Mouse (Mus musculus): ENCODE results near the gene Fkbp6. TPM values are rescaled to one million over a fixed set of nuclear protein-coding genes. Genes with fewer than 3 reads are reported as not detected.

Gene Fkbp6
- polyA plus RNA-seq, 1 experiment from 2014 or later, result not detected

DNA sequence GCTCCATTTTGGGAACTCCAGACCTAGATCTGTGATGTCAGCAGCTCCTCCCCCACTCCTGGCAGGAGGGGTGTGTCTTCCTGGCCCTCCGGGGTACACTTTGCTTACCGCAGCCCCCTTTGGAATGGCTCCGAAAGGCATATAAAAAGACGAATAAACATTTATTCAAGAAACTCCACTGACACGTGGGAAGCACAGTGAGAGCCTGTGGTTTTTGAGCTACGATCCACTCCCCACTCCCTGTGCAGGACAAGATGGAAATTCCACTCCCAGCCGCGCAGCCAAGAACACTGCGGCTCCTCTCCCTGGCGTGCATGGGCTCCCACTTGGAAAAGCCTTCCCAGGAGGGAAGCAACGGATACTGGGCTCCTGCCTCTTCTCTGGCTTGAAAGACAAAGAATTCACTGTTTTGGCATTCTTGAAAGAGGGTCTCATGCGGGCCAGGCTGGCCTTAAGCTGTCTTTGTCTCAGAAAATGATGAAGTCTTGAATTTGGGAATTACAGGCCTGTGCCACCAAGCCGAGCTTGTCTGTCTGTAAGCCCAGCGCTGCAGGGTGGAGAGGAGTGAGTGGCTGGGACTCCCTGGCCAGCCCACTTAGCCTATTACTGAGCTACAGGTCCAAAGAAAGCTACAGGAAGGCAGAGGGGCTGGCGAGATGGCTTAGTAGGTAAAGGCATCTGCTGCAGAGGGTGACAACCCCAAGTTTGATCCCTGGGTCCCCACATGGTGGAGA, 75.0 kb downstream of the Fkbp6 start:
- no peak for ATAC-seq (replicated peaks; ENCODE audit: low FRiP score, low read depth)
- peak; percentile 36 for DNase-seq (ENCODE audit: low spot score)
- 24% methylated on average over 15 of the region's 15 CpGs for WGBS
- 0 out of 2 replicates have a peak overlapping the region, but pooled peaks have one; percentile 4 for H3K4me3 ChIP-seq (replicated peaks; ENCODE audit: low read depth, low read length)
- no peak overlapping the region for H3K27ac ChIP-seq
- TF ChIP-seq CTCF (IDR thresholded peaks at IDR 0.05; ENCODE audit: low read depth), result no peak
- H3K27me3 ChIP-seq (ENCODE audit: insufficient read depth, low read length), result no peaks in the 10 kb centered on the region
- H3K4me1 ChIP-seq (replicated peaks; ENCODE audit: insufficient read depth, low read length), result no peaks in the 10 kb centered on the region
- 0 out of 2 replicates have a peak overlapping the region, but pooled peaks have one; percentile 2 for H3K9ac ChIP-seq (ENCODE audit: low read depth, low read length)
- H3K9me3 ChIP-seq (replicated peaks; ENCODE audit: low read length), result no peaks in the 10 kb centered on the region
- H3K36me3 ChIP-seq (ENCODE audit: insufficient read depth, low read length), result no peaks in the 10 kb centered on the region
- H3K4me2 ChIP-seq (ENCODE audit: low read length), result peak overlapping the region; percentile 40

DNA sequence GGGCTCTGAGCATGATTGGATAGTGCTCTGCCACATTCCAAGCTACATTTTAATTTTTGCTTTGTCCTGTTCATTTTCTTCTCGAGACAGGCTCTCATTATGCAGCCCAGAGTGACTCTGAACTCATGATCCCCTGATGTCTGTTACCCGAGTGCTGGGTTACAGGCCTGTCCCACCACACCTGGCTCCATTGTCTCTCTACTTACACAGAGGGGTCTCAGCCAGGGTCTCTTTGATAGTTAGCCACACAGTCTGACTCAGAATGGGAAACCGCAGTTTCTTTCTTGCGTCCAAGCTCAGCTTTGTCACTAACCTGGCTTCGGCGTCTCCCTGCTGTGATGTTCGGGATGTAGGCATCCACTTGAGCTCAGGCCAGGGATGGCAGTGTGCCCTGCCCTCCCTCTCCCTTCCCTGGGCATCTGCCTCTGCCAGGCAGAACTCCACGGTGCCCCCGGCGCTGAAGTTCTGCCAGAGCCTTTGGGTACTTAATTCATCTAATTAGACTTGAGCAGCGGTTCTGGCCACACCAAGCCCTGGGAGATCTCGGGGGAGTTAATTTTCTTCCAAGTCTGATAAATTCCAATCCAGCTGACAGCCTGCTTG, 78.2 kb downstream of the Fkbp6 start:
- no peaks in the 10 kb centered on the region for H3K36me3 ChIP-seq (ENCODE audit: insufficient read depth, low read length)
- no peaks in the 10 kb centered on the region for H3K27me3 ChIP-seq (ENCODE audit: insufficient read depth, low read length)
- ATAC-seq (replicated peaks; ENCODE audit: low FRiP score, low read depth) (no peak), DNase-seq (ENCODE audit: low spot score) (no peak)
- H3K4me3 ChIP-seq (replicated peaks; ENCODE audit: low read depth, low read length), result no peak overlapping the region
- 72% methylated on average over 12 of the region's 12 CpGs for WGBS
- no peak overlapping the region for H3K9ac ChIP-seq (ENCODE audit: low read depth, low read length)
- no peak for TF ChIP-seq CTCF (IDR thresholded peaks at IDR 0.05; ENCODE audit: low read depth)
- H3K4me2 ChIP-seq (ENCODE audit: low read length), result no peak overlapping the region
- H3K27ac ChIP-seq, result no peak overlapping the region
- H3K4me1 ChIP-seq (replicated peaks; ENCODE audit: insufficient read depth, low read length), result no peaks in the 10 kb centered on the region
- H3K9me3 ChIP-seq (replicated peaks; ENCODE audit: low read length), result no peaks in the 10 kb centered on the region

GRCm38 (mm10) chr5:135270361-135270760, 79.5 kb downstream of the Fkbp6 start:
- no peak overlapping the region for H3K4me2 ChIP-seq (ENCODE audit: low read length)
- H3K9me3 ChIP-seq (replicated peaks; ENCODE audit: low read length), result no peaks in the 10 kb centered on the region
- 64% methylated on average over 4 of the region's 4 CpGs for WGBS
- H3K9ac ChIP-seq (ENCODE audit: low read depth, low read length), result no peak overlapping the region
- no peak overlapping the region for H3K27ac ChIP-seq
- H3K4me3 ChIP-seq (replicated peaks; ENCODE audit: low read depth, low read length), result no peak overlapping the region
- ATAC-seq (replicated peaks; ENCODE audit: low FRiP score, low read depth) (no peak), DNase-seq (ENCODE audit: low spot score) (no peak)
- H3K4me1 ChIP-seq (replicated peaks; ENCODE audit: insufficient read depth, low read length), result no peaks in the 10 kb centered on the region
- no peaks in the 10 kb centered on the region for H3K36me3 ChIP-seq (ENCODE audit: insufficient read depth, low read length)
- TF ChIP-seq CTCF (IDR thresholded peaks at IDR 0.05; ENCODE audit: low read depth), result no peak
- H3K27me3 ChIP-seq (ENCODE audit: insufficient read depth, low read length), result no peaks in the 10 kb centered on the region

- H3K4me2 ChIP-seq (ENCODE audit: low read length), result no peak overlapping the region
- H3K27ac ChIP-seq, result no peak overlapping the region
- no peak for ATAC-seq (replicated peaks; ENCODE audit: low FRiP score, low read depth)
- no peaks in the 10 kb centered on the region for H3K9me3 ChIP-seq (replicated peaks; ENCODE audit: low read length)
- 49% methylated on average over 8 of the region's 8 CpGs for WGBS
- no peak overlapping the region for H3K9ac ChIP-seq (ENCODE audit: low read depth, low read length)
- H3K27me3 ChIP-seq (ENCODE audit: insufficient read depth, low read length), result no peaks in the 10 kb centered on the region
- DNase-seq (ENCODE audit: low spot score), result peak; percentile 11
- H3K4me3 ChIP-seq (replicated peaks; ENCODE audit: low read depth, low read length), result no peak overlapping the region
- no peak for TF ChIP-seq CTCF (IDR thresholded peaks at IDR 0.05; ENCODE audit: low read depth)
- no peaks in the 10 kb centered on the region for H3K36me3 ChIP-seq (ENCODE audit: insufficient read depth, low read length)
- H3K4me1 ChIP-seq (replicated peaks; ENCODE audit: insufficient read depth, low read length), result no peaks in the 10 kb centered on the region
Measured at GRCm38 (mm10) chr5:135269451-135269850, 80.4 kb downstream of the Fkbp6 start.

DNA sequence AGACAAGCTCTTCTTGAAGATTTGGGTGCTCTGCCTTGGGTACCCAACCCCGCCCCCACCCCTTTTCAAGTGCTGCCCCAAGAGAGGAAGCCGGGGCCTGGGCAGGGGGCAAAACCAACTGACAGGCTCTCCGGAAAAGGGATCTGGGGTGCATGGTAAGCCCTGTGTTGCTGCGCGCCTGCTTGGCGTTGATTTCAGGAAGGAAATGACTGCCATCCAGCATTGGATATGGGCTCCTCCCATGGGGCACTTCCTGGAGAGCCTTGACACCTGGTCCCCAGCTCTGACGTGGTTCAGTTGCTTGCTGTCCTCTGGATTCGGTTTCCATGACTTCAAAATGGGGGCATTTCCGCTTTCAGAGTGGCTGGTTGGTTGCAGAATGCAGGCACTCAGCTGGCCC, 85.3 kb downstream of the Fkbp6 start:
- peak; percentile 31 for DNase-seq (ENCODE audit: low spot score)
- Histone ChIP-seq H3K36me3 (ENCODE audit: insufficient read depth, low read length) (no peaks in the 10 kb centered on the region), H3K27ac (peak overlapping the region; percentile 40; the same call in 1 of the 2 replicates), H3K27me3 (ENCODE audit: insufficient read depth, low read length) (no peaks in the 10 kb centered on the region), H3K9ac (ENCODE audit: low read depth, low read length) (no peak overlapping the region), H3K4me3 (replicated peaks; ENCODE audit: low read depth, low read length) (no peak overlapping the region), H3K4me2 (ENCODE audit: low read length) (peak overlapping the region; percentile 45), H3K4me1 (replicated peaks; ENCODE audit: insufficient read depth, low read length) (peaks cover 8% of the 10 kb centered on the region; the same call in 1 of the 2 replicates), H3K9me3 (replicated peaks; ENCODE audit: low read length) (no peaks in the 10 kb centered on the region)
- no peak for ATAC-seq (replicated peaks; ENCODE audit: low FRiP score, low read depth)
- WGBS, result 35% methylated on average over 9 of the region's 9 CpGs
- no peak for TF ChIP-seq CTCF (IDR thresholded peaks at IDR 0.05; ENCODE audit: low read depth)

GRCm38 (mm10) chr5:135263866-135264503, 85.9 kb downstream of the Fkbp6 start:
- ATAC-seq (replicated peaks; ENCODE audit: low FRiP score, low read depth) (peak; percentile 59; the same call in 1 of the 2 replicates), DNase-seq (ENCODE audit: low spot score) (peak; percentile 29)
- no peak for TF ChIP-seq CTCF (IDR thresholded peaks at IDR 0.05; ENCODE audit: low read depth)
- peak overlapping the region; percentile 45 for H3K4me2 ChIP-seq (ENCODE audit: low read length)
- 13% methylated on average over 17 of the region's 17 CpGs for WGBS
- peak overlapping the region; percentile 40; the same call in 1 of the 2 replicates for H3K27ac ChIP-seq
- no peaks in the 10 kb centered on the region for H3K36me3 ChIP-seq (ENCODE audit: insufficient read depth, low read length)
- no peaks in the 10 kb centered on the region for H3K9me3 ChIP-seq (replicated peaks; ENCODE audit: low read length)
- H3K4me1 ChIP-seq (replicated peaks; ENCODE audit: insufficient read depth, low read length), result peaks cover 8% of the 10 kb centered on the region; the same call in 1 of the 2 replicates
- no peaks in the 10 kb centered on the region for H3K27me3 ChIP-seq (ENCODE audit: insufficient read depth, low read length)
- H3K4me3 ChIP-seq (replicated peaks; ENCODE audit: low read depth, low read length), result no peak overlapping the region
- H3K9ac ChIP-seq (ENCODE audit: low read depth, low read length), result 0 out of 2 replicates have a peak overlapping the region, but pooled peaks have one; percentile 24
